Mouse (Mus musculus): ENCODE measurements around the gene Zfp281. TPM values are rescaled to one million over a fixed set of nuclear protein-coding genes. Genes with fewer than 3 reads are reported as not detected.

Gene Zfp281
- polyA plus RNA-seq, 1 experiment from 2014 or later: 14.1 TPM

GRCm38 (mm10) chr1:136659337-136659736 lies 34.6 kb downstream of the Zfp281 start:
- no peaks in the 10 kb centered on the region for H3K36me3 ChIP-seq (ENCODE audit: control insufficient read depth, insufficient read depth, low read length)
- H3K4me2 ChIP-seq (ENCODE audit: low read length): no peak overlapping the region
- H3K9me3 ChIP-seq (ENCODE audit: control insufficient read depth, low read length): no peaks in the 10 kb centered on the region
- H3K4me1 ChIP-seq (ENCODE audit: control insufficient read depth in 2 of 2, insufficient read depth in 2 of 2, low read length in 2 of 2): peaks cover 6 to 11% of the 10 kb centered on the region in 2 experiments; a peak in 3 of 4 replicates
- no peak overlapping the region for H3K4me3 ChIP-seq (ENCODE audit: control insufficient read depth in 1 of 2, insufficient read depth in 1 of 2, low read depth in 1 of 2, low read length in 2 of 2)
- H3K27ac ChIP-seq (replicated peaks in 1 of 2; ENCODE audit: control insufficient read depth in 1 of 2, insufficient read depth in 1 of 2, low read depth in 2 of 2, low read length in 2 of 2): no peak overlapping the region
- H3K9ac ChIP-seq (ENCODE audit: low read length): no peak overlapping the region
- no peaks in the 10 kb centered on the region for H3K27me3 ChIP-seq (ENCODE audit: control insufficient read depth, insufficient read depth, low read length)
- ATAC-seq (ENCODE audit: insufficient number of reproducible peaks, insufficient read depth, low FRiP score, low read depth): no peak
- 82% methylated on average over 9 of the region's 9 CpGs for WGBS

- Histone ChIP-seq H3K4me2 (ENCODE audit: low read length) (no peak overlapping the region), H3K4me3 (ENCODE audit: control insufficient read depth in 1 of 2, insufficient read depth in 1 of 2, low read depth in 1 of 2, low read length in 2 of 2) (no peak overlapping the region), H3K36me3 (ENCODE audit: control insufficient read depth, insufficient read depth, low read length) (no peaks in the 10 kb centered on the region), H3K9me3 (ENCODE audit: control insufficient read depth, low read length) (no peaks in the 10 kb centered on the region), H3K4me1 (ENCODE audit: control insufficient read depth in 2 of 2, insufficient read depth in 2 of 2, low read length in 2 of 2) (peaks cover 6 to 16% of the 10 kb centered on the region in 2 experiments), H3K27me3 (ENCODE audit: control insufficient read depth, insufficient read depth, low read length) (no peaks in the 10 kb centered on the region), H3K27ac (replicated peaks in 1 of 2; ENCODE audit: control insufficient read depth in 1 of 2, insufficient read depth in 1 of 2, low read depth in 2 of 2, low read length in 2 of 2) (no peak overlapping the region), H3K9ac (ENCODE audit: low read length) (no peak overlapping the region)
- ATAC-seq (ENCODE audit: insufficient number of reproducible peaks, insufficient read depth, low FRiP score, low read depth): no peak
- WGBS: 49% methylated on average over 9 of the region's 9 CpGs
Observed at GRCm38 (mm10) chr1:136659917-136660316, 35.2 kb downstream of the Zfp281 start.

GRCm38 (mm10) chr1:136661511-136661910 lies 36.8 kb downstream of the Zfp281 start:
- Histone ChIP-seq H3K4me3 (ENCODE audit: control insufficient read depth in 1 of 2, insufficient read depth in 1 of 2, low read depth in 1 of 2, low read length in 2 of 2) (no peak overlapping the region), H3K27ac (replicated peaks in 1 of 2; ENCODE audit: control insufficient read depth in 1 of 2, insufficient read depth in 1 of 2, low read depth in 2 of 2, low read length in 2 of 2) (peak overlapping the region in 1 of 2 experiments; percentile 15; a peak in 1 of 4 replicates), H3K9ac (ENCODE audit: low read length) (no peak overlapping the region), H3K36me3 (ENCODE audit: control insufficient read depth, insufficient read depth, low read length) (no peaks in the 10 kb centered on the region), H3K4me1 (ENCODE audit: control insufficient read depth in 2 of 2, insufficient read depth in 2 of 2, low read length in 2 of 2) (peaks cover 9 to 16% of the 10 kb centered on the region in 2 experiments), H3K4me2 (ENCODE audit: low read length) (peak overlapping the region; percentile 24), H3K9me3 (ENCODE audit: control insufficient read depth, low read length) (no peaks in the 10 kb centered on the region), H3K27me3 (ENCODE audit: control insufficient read depth, insufficient read depth, low read length) (no peaks in the 10 kb centered on the region)
- 42% methylated on average over 9 of the region's 9 CpGs for WGBS
- no peak for ATAC-seq (ENCODE audit: insufficient number of reproducible peaks, insufficient read depth, low FRiP score, low read depth)

DNA sequence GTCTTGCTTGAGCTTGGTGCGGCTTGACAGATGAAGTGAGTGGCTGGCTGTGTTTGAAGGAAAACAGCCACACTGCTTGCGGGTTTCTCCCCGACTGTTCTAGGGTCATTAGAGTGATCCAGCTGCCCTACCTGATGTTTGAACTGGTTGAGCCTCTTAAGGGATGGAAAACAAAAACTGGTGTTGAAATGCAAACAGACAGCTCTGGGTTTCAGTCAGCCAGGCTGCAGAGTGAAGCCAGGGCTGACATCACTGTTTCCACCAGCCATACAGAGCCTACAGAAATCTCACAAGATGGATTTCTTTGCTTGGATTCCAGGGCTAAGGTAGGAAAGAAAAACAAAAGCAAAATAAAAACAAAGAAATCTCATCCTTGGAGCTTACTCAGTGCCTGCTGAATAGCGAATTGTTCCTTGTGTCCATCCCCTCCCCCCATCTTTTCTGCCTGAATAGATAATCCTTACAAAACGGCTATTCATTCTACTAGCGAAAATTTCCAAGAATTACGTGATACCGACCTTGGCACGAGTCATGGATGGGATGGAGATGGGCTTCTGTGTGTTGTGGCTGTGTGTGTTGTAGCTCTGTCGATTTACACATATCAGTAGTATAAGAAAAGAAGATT lies 37.4 kb downstream of the Zfp281 start:
- no peak overlapping the region for H3K9ac ChIP-seq (ENCODE audit: low read length)
- H3K4me2 ChIP-seq (ENCODE audit: low read length): peak overlapping the region; percentile 24
- ATAC-seq (ENCODE audit: insufficient number of reproducible peaks, insufficient read depth, low FRiP score, low read depth): no peak
- H3K4me3 ChIP-seq (ENCODE audit: control insufficient read depth in 1 of 2, insufficient read depth in 1 of 2, low read depth in 1 of 2, low read length in 2 of 2): no peak overlapping the region
- H3K9me3 ChIP-seq (ENCODE audit: control insufficient read depth, low read length): no peaks in the 10 kb centered on the region
- H3K27me3 ChIP-seq (ENCODE audit: control insufficient read depth, insufficient read depth, low read length): no peaks in the 10 kb centered on the region
- H3K27ac ChIP-seq (replicated peaks in 1 of 2; ENCODE audit: control insufficient read depth in 1 of 2, insufficient read depth in 1 of 2, low read depth in 2 of 2, low read length in 2 of 2): 0 out of 4 replicates have a peak overlapping the region, but pooled peaks of 1 of the 2 experiments have one; percentile 15
- WGBS: 36% methylated on average over 10 of the region's 10 CpGs
- no peaks in the 10 kb centered on the region for H3K36me3 ChIP-seq (ENCODE audit: control insufficient read depth, insufficient read depth, low read length)
- peaks cover 9 to 11% of the 10 kb centered on the region in 2 experiments for H3K4me1 ChIP-seq (ENCODE audit: control insufficient read depth in 2 of 2, insufficient read depth in 2 of 2, low read length in 2 of 2)

GRCm38 (mm10) chr1:136664921-136665582 lies 40.4 kb downstream of the Zfp281 start:
- ATAC-seq (ENCODE audit: insufficient number of reproducible peaks, insufficient read depth, low FRiP score, low read depth): no peak
- WGBS: 44% methylated on average over 6 of the region's 6 CpGs
- H3K36me3 ChIP-seq (ENCODE audit: control insufficient read depth, insufficient read depth, low read length): no peaks in the 10 kb centered on the region
- H3K4me1 ChIP-seq (ENCODE audit: control insufficient read depth in 2 of 2, insufficient read depth in 2 of 2, low read length in 2 of 2): peaks cover 9 to 11% of the 10 kb centered on the region in 2 experiments
- H3K4me2 ChIP-seq (ENCODE audit: low read length): no peak overlapping the region
- no peaks in the 10 kb centered on the region for H3K27me3 ChIP-seq (ENCODE audit: control insufficient read depth, insufficient read depth, low read length)
- H3K9me3 ChIP-seq (ENCODE audit: control insufficient read depth, low read length): no peaks in the 10 kb centered on the region
- no peak overlapping the region for H3K9ac ChIP-seq (ENCODE audit: low read length)
- no peak overlapping the region for H3K4me3 ChIP-seq (ENCODE audit: control insufficient read depth in 1 of 2, insufficient read depth in 1 of 2, low read depth in 1 of 2, low read length in 2 of 2)
- H3K27ac ChIP-seq (replicated peaks in 1 of 2; ENCODE audit: control insufficient read depth in 1 of 2, insufficient read depth in 1 of 2, low read depth in 2 of 2, low read length in 2 of 2): peak overlapping the region in 1 of 2 experiments; percentile 49; a peak in 2 of 4 replicates

GRCm38 (mm10) chr1:136666513-136666912 lies 41.8 kb downstream of the Zfp281 start:
- no peaks in the 10 kb centered on the region for H3K36me3 ChIP-seq (ENCODE audit: control insufficient read depth, insufficient read depth, low read length)
- no peaks in the 10 kb centered on the region for H3K27me3 ChIP-seq (ENCODE audit: control insufficient read depth, insufficient read depth, low read length)
- H3K4me1 ChIP-seq (ENCODE audit: control insufficient read depth in 2 of 2, insufficient read depth in 2 of 2, low read length in 2 of 2): peaks cover 12 to 16% of the 10 kb centered on the region in 2 experiments
- WGBS: 64% methylated on average over 2 of the region's 2 CpGs
- ATAC-seq (ENCODE audit: insufficient number of reproducible peaks, insufficient read depth, low FRiP score, low read depth): no peak
- no peak overlapping the region for H3K9ac ChIP-seq (ENCODE audit: low read length)
- H3K4me3 ChIP-seq (ENCODE audit: control insufficient read depth in 1 of 2, insufficient read depth in 1 of 2, low read depth in 1 of 2, low read length in 2 of 2): no peak overlapping the region
- no peak overlapping the region for H3K4me2 ChIP-seq (ENCODE audit: low read length)
- no peaks in the 10 kb centered on the region for H3K9me3 ChIP-seq (ENCODE audit: control insufficient read depth, low read length)
- H3K27ac ChIP-seq (replicated peaks in 1 of 2; ENCODE audit: control insufficient read depth in 1 of 2, insufficient read depth in 1 of 2, low read depth in 2 of 2, low read length in 2 of 2): no peak overlapping the region

GRCm38 (mm10) chr1:136669926-136670325 lies 45.2 kb downstream of the Zfp281 start:
- H3K9me3 ChIP-seq (ENCODE audit: control insufficient read depth, low read length): no peaks in the 10 kb centered on the region
- no peak overlapping the region for H3K4me2 ChIP-seq (ENCODE audit: low read length)
- H3K4me1 ChIP-seq (ENCODE audit: control insufficient read depth in 2 of 2, insufficient read depth in 2 of 2, low read length in 2 of 2): peaks cover 5 to 13% of the 10 kb centered on the region in 2 experiments; a peak in 2 of 4 replicates
- H3K27me3 ChIP-seq (ENCODE audit: control insufficient read depth, insufficient read depth, low read length): no peaks in the 10 kb centered on the region
- no peak overlapping the region for H3K27ac ChIP-seq (replicated peaks in 1 of 2; ENCODE audit: control insufficient read depth in 1 of 2, insufficient read depth in 1 of 2, low read depth in 2 of 2, low read length in 2 of 2)
- WGBS: 86% methylated on average over 7 of the region's 7 CpGs
- peak overlapping the region; percentile 38; the same call in 1 of the 2 replicates for H3K9ac ChIP-seq (ENCODE audit: low read length)
- no peaks in the 10 kb centered on the region for H3K36me3 ChIP-seq (ENCODE audit: control insufficient read depth, insufficient read depth, low read length)
- no peak overlapping the region for H3K4me3 ChIP-seq (ENCODE audit: control insufficient read depth in 1 of 2, insufficient read depth in 1 of 2, low read depth in 1 of 2, low read length in 2 of 2)
- no peak for ATAC-seq (ENCODE audit: insufficient number of reproducible peaks, insufficient read depth, low FRiP score, low read depth)
